Mouse (Mus musculus) cortical plate, adult 2 months (tissue): Measurements from ENCODE around the gene Ppp1r1b.

Experiments
- CTCF ChIP-seq: fragments of 200-500 bp; IDR thresholded peaks from 2 replicates; pipeline ENCODE4 v1.5.1; 2011; ENCODE audit warnings: mild to moderate bottlenecking, control low read depth, low read length; ENCODE audit not compliant: insufficient read depth; ENCODE audit errors: extremely low read depth
- POLR2A ChIP-seq: fragments of 200-500 bp; IDR thresholded peaks from 2 replicates; pipeline ENCODE4 v1.6.1; 2011; ENCODE audit warnings: mild to moderate bottlenecking, low read length, control low read depth; ENCODE audit not compliant: insufficient read depth; ENCODE audit errors: extremely low read depth

DNA sequence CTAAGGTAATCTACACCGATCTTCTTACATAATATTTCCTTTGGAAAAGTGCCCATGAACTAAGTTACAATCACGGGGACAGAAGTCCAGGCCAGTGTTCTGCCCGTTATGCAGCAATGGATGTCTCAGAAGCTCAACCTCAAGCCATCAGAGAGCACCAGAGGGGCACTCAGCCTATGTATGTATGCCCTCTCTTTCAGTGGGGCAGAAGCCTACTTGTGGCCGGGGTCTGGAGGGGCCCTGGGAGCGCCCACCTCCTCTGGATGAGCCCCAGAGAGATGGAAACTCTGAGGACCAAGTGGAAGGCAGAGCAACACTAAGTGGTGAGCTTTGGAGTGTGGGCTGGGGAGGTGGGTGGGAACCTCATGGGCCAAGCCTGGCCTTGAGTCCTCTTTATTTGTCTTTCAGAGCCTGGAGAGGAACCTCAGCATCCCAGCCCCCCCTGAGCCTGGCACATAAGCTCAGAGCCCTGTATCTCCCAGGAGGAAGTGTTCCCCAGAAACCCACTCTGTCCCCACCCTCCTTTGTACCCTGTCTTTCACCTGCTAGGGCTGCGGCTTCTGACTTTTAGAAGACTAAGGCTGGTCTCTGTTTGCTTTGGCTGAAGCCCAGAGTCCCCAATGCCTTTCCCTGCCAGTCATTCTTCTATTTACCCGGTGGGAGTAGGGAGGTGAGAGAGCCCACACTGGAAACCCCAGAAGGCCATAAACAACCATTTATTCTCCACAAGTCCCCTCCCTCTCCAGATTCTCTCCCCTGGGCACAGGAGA lies 8.6 kb downstream of the Ppp1r1b start:
- TF ChIP-seq POLR2A (no peak), CTCF (no peak)
